Mouse (Mus musculus): ENCODE measurements around the gene Lamtor3. TPM values are rescaled to one million over a fixed set of nuclear protein-coding genes. Genes with fewer than 3 reads are reported as not detected.
A peak's percentile ranks its signal among the peaks of the same experiment; 100 is the strongest.

Gene Lamtor3
- polyA plus RNA-seq, 1 experiment from 2014 or later: 103 TPM

- Histone ChIP-seq H3K36me3 (no peaks in the 10 kb centered on the region), H3K27ac (replicated peaks) (no peak overlapping the region), H3K27me3 (peaks cover 4% of the 10 kb centered on the region; the same call in 1 of the 2 replicates), H3K9me3 (no peaks in the 10 kb centered on the region), H3K4me3 (no peak overlapping the region), H3K4me1 (no peaks in the 10 kb centered on the region), H3K4me2 (replicated peaks) (no peak overlapping the region), H3K9ac (replicated peaks) (no peak overlapping the region)
- ATAC-seq (ENCODE audit: low FRiP score, low read depth): no peak
- WGBS: 93% methylated on average over 14 of the region's 14 CpGs
Observed at GRCm38 (mm10) chr3:137968105-137968819, 50.0 kb downstream of the Lamtor3 start.

GRCm38 (mm10) chr3:137968820-137969486 is 50.6 kb downstream of the Lamtor3 start:
- H3K27me3 ChIP-seq: peaks cover 4% of the 10 kb centered on the region; the same call in 1 of the 2 replicates
- H3K9me3 ChIP-seq: no peaks in the 10 kb centered on the region
- H3K4me2 ChIP-seq (replicated peaks): no peak overlapping the region
- no peaks in the 10 kb centered on the region for H3K36me3 ChIP-seq
- H3K9ac ChIP-seq (replicated peaks): no peak overlapping the region
- no peaks in the 10 kb centered on the region for H3K4me1 ChIP-seq
- no peak overlapping the region for H3K4me3 ChIP-seq
- no peak overlapping the region for H3K27ac ChIP-seq (replicated peaks)
- 91% methylated on average over 9 of the region's 9 CpGs for WGBS
- no peak for ATAC-seq (ENCODE audit: low FRiP score, low read depth)

- Histone ChIP-seq H3K27ac (replicated peaks) (no peak overlapping the region), H3K4me1 (no peaks in the 10 kb centered on the region), H3K36me3 (no peaks in the 10 kb centered on the region), H3K4me2 (replicated peaks) (peak overlapping the region; percentile 32), H3K9ac (replicated peaks) (no peak overlapping the region), H3K9me3 (no peaks in the 10 kb centered on the region), H3K27me3 (peaks cover 4% of the 10 kb centered on the region; the same call in 1 of the 2 replicates), H3K4me3 (peak overlapping the region; percentile 25)
- ATAC-seq (ENCODE audit: low FRiP score, low read depth): peak; percentile 45; the same call in 1 of the 2 replicates
- WGBS: 39% methylated on average over 12 of the region's 12 CpGs
Observed at GRCm38 (mm10) chr3:137969951-137970350, 51.6 kb downstream of the Lamtor3 start.

GRCm38 (mm10) chr3:137972224-137972623 is 53.9 kb downstream of the Lamtor3 start:
- peaks cover 5% of the 10 kb centered on the region for H3K4me1 ChIP-seq
- H3K9ac ChIP-seq (replicated peaks): no peak overlapping the region
- WGBS: 83% methylated on average over 5 of the region's 5 CpGs
- peaks cover 4% of the 10 kb centered on the region; the same call in 1 of the 2 replicates for H3K27me3 ChIP-seq
- no peak overlapping the region for H3K4me2 ChIP-seq (replicated peaks)
- H3K36me3 ChIP-seq: no peaks in the 10 kb centered on the region
- no peak overlapping the region for H3K27ac ChIP-seq (replicated peaks)
- H3K4me3 ChIP-seq: no peak overlapping the region
- H3K9me3 ChIP-seq: no peaks in the 10 kb centered on the region
- no peak for ATAC-seq (ENCODE audit: low FRiP score, low read depth)

- WGBS: 96% methylated on average over 7 of the region's 7 CpGs
- Histone ChIP-seq H3K9ac (replicated peaks) (no peak overlapping the region), H3K4me3 (no peak overlapping the region), H3K27ac (replicated peaks) (no peak overlapping the region), H3K9me3 (no peaks in the 10 kb centered on the region), H3K4me2 (replicated peaks) (no peak overlapping the region), H3K36me3 (no peaks in the 10 kb centered on the region), H3K4me1 (peaks cover 13% of the 10 kb centered on the region), H3K27me3 (peaks cover 4% of the 10 kb centered on the region; the same call in 1 of the 2 replicates)
- ATAC-seq (ENCODE audit: low FRiP score, low read depth): no peak
Observed at GRCm38 (mm10) chr3:137972989-137973388, 54.7 kb downstream of the Lamtor3 start.

- WGBS: 92% methylated on average over 8 of the region's 8 CpGs
Observed at GRCm38 (mm10) chr3:137974306-137974705, 56.0 kb downstream of the Lamtor3 start.

GRCm38 (mm10) chr3:137975435-137975834 is 57.1 kb downstream of the Lamtor3 start:
- no peak overlapping the region for H3K27ac ChIP-seq (replicated peaks)
- H3K36me3 ChIP-seq: no peaks in the 10 kb centered on the region
- H3K9ac ChIP-seq (replicated peaks): no peak overlapping the region
- no peaks in the 10 kb centered on the region for H3K9me3 ChIP-seq
- 79% methylated on average over 7 of the region's 7 CpGs for WGBS
- H3K4me3 ChIP-seq: no peak overlapping the region
- H3K4me1 ChIP-seq: peaks cover 13% of the 10 kb centered on the region
- no peak for ATAC-seq (ENCODE audit: low FRiP score, low read depth)
- H3K4me2 ChIP-seq (replicated peaks): no peak overlapping the region
- H3K27me3 ChIP-seq: peaks cover 9% of the 10 kb centered on the region; the same call in 1 of the 2 replicates

More at GRCm38 (mm10) chr3:137974306-137974705, 56.0 kb downstream of the Lamtor3 start:
- peaks cover 4% of the 10 kb centered on the region; the same call in 1 of the 2 replicates for H3K27me3 ChIP-seq
- H3K36me3 ChIP-seq: no peaks in the 10 kb centered on the region
- no peak overlapping the region for H3K27ac ChIP-seq (replicated peaks)
- no peak overlapping the region for H3K9ac ChIP-seq (replicated peaks)
- no peak for ATAC-seq (ENCODE audit: low FRiP score, low read depth)
- no peak overlapping the region for H3K4me3 ChIP-seq
- H3K4me2 ChIP-seq (replicated peaks): no peak overlapping the region
- H3K4me1 ChIP-seq: peaks cover 13% of the 10 kb centered on the region
- no peaks in the 10 kb centered on the region for H3K9me3 ChIP-seq

GRCm38 (mm10) chr3:137975856-137976423 is 57.6 kb downstream of the Lamtor3 start:
- no peaks in the 10 kb centered on the region for H3K36me3 ChIP-seq
- H3K9me3 ChIP-seq: no peaks in the 10 kb centered on the region
- no peak overlapping the region for H3K4me2 ChIP-seq (replicated peaks)
- H3K27ac ChIP-seq (replicated peaks): no peak overlapping the region
- WGBS: 92% methylated on average over 17 of the region's 17 CpGs
- H3K9ac ChIP-seq (replicated peaks): no peak overlapping the region
- peaks cover 11% of the 10 kb centered on the region; the same call in 1 of the 2 replicates for H3K27me3 ChIP-seq
- no peak overlapping the region for H3K4me3 ChIP-seq
- ATAC-seq (ENCODE audit: low FRiP score, low read depth): no peak
- peaks cover 14% of the 10 kb centered on the region for H3K4me1 ChIP-seq

GRCm38 (mm10) chr3:137976943-137977628 is 58.8 kb downstream of the Lamtor3 start:
- H3K9ac ChIP-seq (replicated peaks): no peak overlapping the region
- H3K27ac ChIP-seq (replicated peaks): peak overlapping the region; percentile 31
- no peak overlapping the region for H3K4me2 ChIP-seq (replicated peaks)
- H3K27me3 ChIP-seq: peaks cover 20% of the 10 kb centered on the region; the same call in 1 of the 2 replicates
- H3K36me3 ChIP-seq: no peaks in the 10 kb centered on the region
- peaks cover 20% of the 10 kb centered on the region for H3K4me1 ChIP-seq
- 16% methylated on average over 9 of the region's 9 CpGs for WGBS
- ATAC-seq (ENCODE audit: low FRiP score, low read depth): peak; percentile 69
- H3K4me3 ChIP-seq: no peak overlapping the region
- H3K9me3 ChIP-seq: no peaks in the 10 kb centered on the region

GRCm38 (mm10) chr3:137977629-137978041 is 59.3 kb downstream of the Lamtor3 start:
- no peak overlapping the region for H3K4me2 ChIP-seq (replicated peaks)

GRCm38 (mm10) chr3:137978233-137978632 is 59.9 kb downstream of the Lamtor3 start:
- Histone ChIP-seq H3K4me1 (peaks cover 20% of the 10 kb centered on the region), H3K36me3 (no peaks in the 10 kb centered on the region), H3K4me3 (no peak overlapping the region), H3K9me3 (no peaks in the 10 kb centered on the region), H3K9ac (replicated peaks) (no peak overlapping the region), H3K27me3 (peaks cover 20% of the 10 kb centered on the region; the same call in 1 of the 2 replicates), H3K4me2 (replicated peaks) (no peak overlapping the region), H3K27ac (replicated peaks) (no peak overlapping the region)
- no peak for ATAC-seq (ENCODE audit: low FRiP score, low read depth)
- 40% methylated on average over 5 of the region's 5 CpGs for WGBS

More at GRCm38 (mm10) chr3:137977629-137978041, 59.3 kb downstream of the Lamtor3 start:
- Histone ChIP-seq H3K9me3 (no peaks in the 10 kb centered on the region), H3K36me3 (no peaks in the 10 kb centered on the region), H3K4me1 (peaks cover 20% of the 10 kb centered on the region), H3K27ac (replicated peaks) (peak overlapping the region; percentile 31), H3K9ac (replicated peaks) (no peak overlapping the region), H3K4me3 (no peak overlapping the region), H3K27me3 (peaks cover 20% of the 10 kb centered on the region; the same call in 1 of the 2 replicates)
- 17% methylated on average over 6 of the region's 6 CpGs for WGBS
- peak; percentile 61 for ATAC-seq (ENCODE audit: low FRiP score, low read depth)

Measured in midbrain, embryonic 12.5 days (tissue).